Mouse (Mus musculus) urinary bladder, postnatal 25 days (tissue): Measurements from ENCODE around the gene Dync1i1.
A peak's percentile ranks its signal among the peaks of the same experiment; 100 is the strongest.
"Not testable (repeated sequence)": the region's sequence is repeated elsewhere in the genome, so short reads cannot be mapped to it uniquely, and the experiment has no call there.

Experiments used
- DNase-seq: peaks from one replicate; pipeline ENCODE4 v3.0.0; 2022; ENCODE audit warnings: low spot score

The Dync1i1 gene

GRCm38 (mm10) chr6:5725611-5726236, at the start of gene Dync1i1:
Gene Dync1i1, plus strand, starts transcription at chr6:5725639.
- peak; percentile 3 for DNase-seq

GRCm38 (mm10) chr6:5679738-5680137, 45.7 kb upstream of the Dync1i1 start:
- DNase-seq: no peak

GRCm38 (mm10) chr6:5701826-5702225, 23.6 kb upstream of the Dync1i1 start:
- DNase-seq: no peak

- DNase-seq: not testable (repeated sequence)
Observed at GRCm38 (mm10) chr6:5707894-5708293, 17.5 kb upstream of the Dync1i1 start.

- no peak for DNase-seq
Observed at GRCm38 (mm10) chr6:5710063-5710605, 15.3 kb upstream of the Dync1i1 start.

GRCm38 (mm10) chr6:5712620-5713019, 12.8 kb upstream of the Dync1i1 start:
- DNase-seq: no peak

GRCm38 (mm10) chr6:5715101-5715618, 10.3 kb upstream of the Dync1i1 start:
- no peak for DNase-seq

- no peak for DNase-seq
Observed at GRCm38 (mm10) chr6:5718955-5719354, 6.5 kb upstream of the Dync1i1 start.

- not testable (repeated sequence) for DNase-seq
Observed at GRCm38 (mm10) chr6:5720716-5721115, 4.7 kb upstream of the Dync1i1 start.

GRCm38 (mm10) chr6:5723986-5724385, 1.5 kb upstream of the Dync1i1 start:
- DNase-seq: no peak

- no peak for DNase-seq
Observed at GRCm38 (mm10) chr6:5726237-5726670, 815 bp downstream of the Dync1i1 start.

- no peak for DNase-seq
Observed at GRCm38 (mm10) chr6:5733217-5733616, 7.8 kb downstream of the Dync1i1 start.

GRCm38 (mm10) chr6:5734398-5734797, 9.0 kb downstream of the Dync1i1 start:
- DNase-seq: no peak

GRCm38 (mm10) chr6:5734862-5735261, 9.4 kb downstream of the Dync1i1 start:
- DNase-seq: no peak

- DNase-seq: no peak
Observed at GRCm38 (mm10) chr6:5739711-5740110, 14.3 kb downstream of the Dync1i1 start.

GRCm38 (mm10) chr6:5741395-5742032, 16.1 kb downstream of the Dync1i1 start:
- no peak for DNase-seq

GRCm38 (mm10) chr6:5750079-5750711, 24.8 kb downstream of the Dync1i1 start:
- DNase-seq: no peak

GRCm38 (mm10) chr6:5752128-5752527, 26.7 kb downstream of the Dync1i1 start:
- DNase-seq: no peak

- DNase-seq: no peak
Observed at GRCm38 (mm10) chr6:5752617-5753016, 27.2 kb downstream of the Dync1i1 start.

- no peak for DNase-seq
Observed at GRCm38 (mm10) chr6:5756509-5757130, 31.2 kb downstream of the Dync1i1 start.

- DNase-seq: no peak
Observed at GRCm38 (mm10) chr6:5762943-5763342, 37.5 kb downstream of the Dync1i1 start.

- DNase-seq: no peak
Observed at GRCm38 (mm10) chr6:5768576-5768975, 43.1 kb downstream of the Dync1i1 start.
